Mouse (Mus musculus) CD4-positive, CD25-positive, alpha-beta regulatory T cell, adult 9 weeks (primary cell): ENCODE measurements around the gene Gm10762. TPM values are rescaled to one million over a fixed set of nuclear protein-coding genes. Genes with fewer than 3 reads are reported as not detected.

Experiments
- polyA plus RNA-seq: library from polyadenylated mRNA; unstranded; fragments of 100-300 nt; shearing (Covaris generic); gene quantifications from one replicate; pipeline ENCODE4 v1.2.1, GENCODE M21; 2017

Gene Gm10762
- 1.6 TPM for polyA plus RNA-seq

GRCm38 (mm10) chr2:128967661-128968441, at the start of gene Gm10762:
TSS of gene Gm10762 (minus strand) at chr2:128967725.

GRCm38 (mm10) chr2:128966641-128967580, 614 bp downstream of the Gm10762 start, which contains the start of gene Zc3h6:
TSS of gene Zc3h6 (plus strand) at chr2:128967402.

GRCm38 (mm10) chr2:128943538-128944528, 23.7 kb downstream of the Gm10762 start, which contains the start of gene Zc3h8:
TSS of gene Zc3h8 (minus strand) at chr2:128944077.

Other genes starting within 250 kb of the Gm10762 start
- 30.2 TPM for gene Tmem87b, start 149.6 kb downstream of the Gm10762 start, polyA plus RNA-seq
- gene Fbln7, start 104.7 kb downstream of the Gm10762 start, polyA plus RNA-seq: not detected
- gene Zc3h8, start 23.6 kb downstream of the Gm10762 start, polyA plus RNA-seq: 12.3 TPM
- 6.8 TPM for gene Zc3h6, start 323 bp downstream of the Gm10762 start, polyA plus RNA-seq
- 0.09 TPM for gene Vinac1, start 80.4 kb upstream of the Gm10762 start, polyA plus RNA-seq
- 2.4 TPM for gene Ttl, start 98.2 kb upstream of the Gm10762 start, polyA plus RNA-seq
- gene Polr1b, start 133.3 kb upstream of the Gm10762 start, polyA plus RNA-seq: 41.1 TPM
- gene Chchd5, start 162.0 kb upstream of the Gm10762 start, polyA plus RNA-seq: 27.8 TPM
- gene Slc20a1, start 231.0 kb upstream of the Gm10762 start, polyA plus RNA-seq: 80.7 TPM